Mouse (Mus musculus): ENCODE data around the gene Tmem232.

GRCm38 (mm10) chr17:65571466-65571865 is 30.9 kb upstream of the Tmem232 start:
- TF ChIP-seq POLR2A (IDR thresholded peaks at IDR 0.05; ENCODE audit: control insufficient read depth, low read depth, low read length) (no peak), CTCF (IDR thresholded peaks at IDR 0.05; ENCODE audit: control insufficient read depth, insufficient read depth, insufficient replicate concordance, low read depth, low read length) (no peak)

Measured in testis, adult 2 months (tissue).